Mouse (Mus musculus) intestine, postnatal 0 days (tissue): ENCODE measurements around the gene Papss2. TPM values are rescaled to one million over a fixed set of nuclear protein-coding genes. Genes with fewer than 3 reads are reported as not detected.

Source experiments
- ATAC-seq: fragments of 200-750 bp; cut with Nextera tagmentation; 2 replicates; pipeline ENCODE4 v1.8.0; 2017; ENCODE audit warnings: mild to moderate bottlenecking, moderate TSS enrichment, moderate library complexity
- H3K27ac ChIP-seq: fragments of 300-500 bp; sonication (generic); 2 replicates; pipeline ENCODE4 v1.5.1; 2014; ENCODE audit warnings: mild to moderate bottlenecking, low read depth, low read length, moderate library complexity
- H3K27me3 ChIP-seq: fragments of 300-500 bp; sonication (generic); replicated peaks from 2 replicates; pipeline ENCODE4 v1.6.1; 2014; ENCODE audit warnings: low read length, mixed read lengths; ENCODE audit not compliant: control insufficient read depth, insufficient read depth
- H3K36me3 ChIP-seq: fragments of 300-500 bp; sonication (generic); 2 replicates; pipeline ENCODE4 v1.6.1; 2014; ENCODE audit warnings: mild to moderate bottlenecking, moderate library complexity; ENCODE audit not compliant: control insufficient read depth, insufficient read depth
- H3K4me1 ChIP-seq: fragments of 300-500 bp; sonication (generic); replicated peaks from 2 replicates; pipeline ENCODE4 v1.6.1; 2014; ENCODE audit warnings: antibody characterized with exemption, low read length, mixed read lengths; ENCODE audit not compliant: control insufficient read depth, insufficient read depth
- H3K4me2 ChIP-seq: fragments of 300-500 bp; sonication (generic); replicated peaks from 2 replicates; pipeline ENCODE4 v1.6.1; 2014; ENCODE audit warnings: low read depth, mild to moderate bottlenecking, moderate library complexity
- H3K4me3 ChIP-seq: fragments of 300-500 bp; sonication (generic); 2 replicates; pipeline ENCODE4 v1.5.1; 2014; ENCODE audit warnings: low read depth, low read length
- H3K9ac ChIP-seq: fragments of 300-500 bp; sonication (generic); 2 replicates; pipeline ENCODE4 v1.6.1; 2014; ENCODE audit warnings: mild to moderate bottlenecking, low read depth, low read length
- H3K9me3 ChIP-seq: fragments of 300-500 bp; sonication (generic); 2 replicates; pipeline ENCODE4 v1.6.1; 2016; ENCODE audit warnings: mixed run types; ENCODE audit not compliant: control insufficient read depth
- CTCF ChIP-seq: sonication (generic); IDR thresholded peaks from 2 replicates; pipeline ENCODE4 v1.5.1; 2016; ENCODE audit warnings: low read depth, mild to moderate bottlenecking, control low read depth, antibody characterized with exemption, moderate library complexity
- WGBS: fragments of 180-500 bp; shearing (Covaris S2); extraction: QIAGEN DNeasy Blood & Tissue Kit; methylation state at CpG from one replicate; pipeline ENCODE4 v1.1.7; 2014; 5-methylcytosine and 5-hydroxymethylcytosine counted together
- polyA plus RNA-seq: library from polyadenylated mRNA; unstranded; fragments of >200 nt; fragmentation: Nextera tagmentation; extraction: Ambion mirVana; gene quantifications from 2 replicates; pipeline ENCODE4 v1.2.1, GENCODE M21; 2015

The Papss2 gene
- 27.6 and 34.7 TPM in 2 replicates for polyA plus RNA-seq

- Histone ChIP-seq H3K27ac (no peak within 1 kb of the TSS), H3K4me3 (peak within 1 kb of the TSS; percentile 72), H3K4me2 (peak within 1 kb of the TSS; percentile 88), H3K9me3 (no peaks in the 10 kb centered on the region), H3K36me3 (no peaks in the 10 kb centered on the region), H3K4me1 (no peaks in the 10 kb centered on the region), H3K9ac (peak within 1 kb of the TSS; percentile 72), H3K27me3 (no peaks in the 10 kb centered on the region)
- no peak for TF ChIP-seq CTCF
- under 1% methylated on average over 51 of the region's 64 CpGs for WGBS
- ATAC-seq, result peak; percentile 83
These were observed at the start of gene Papss2 for GRCm38 (mm10) chr19:32595506-32596286. TSS of gene Papss2 (plus strand) at chr19:32595790.

- WGBS, result 33% methylated on average over 3 of the region's 3 CpGs
- H3K9ac ChIP-seq, result no peak overlapping the region
- no peak for TF ChIP-seq CTCF
- H3K4me3 ChIP-seq, result no peak overlapping the region
- H3K4me2 ChIP-seq, result no peak overlapping the region
- H3K9me3 ChIP-seq, result no peaks in the 10 kb centered on the region
- H3K27me3 ChIP-seq, result no peaks in the 10 kb centered on the region
- peak; percentile 88 for ATAC-seq
- no peaks in the 10 kb centered on the region for H3K4me1 ChIP-seq
- no peaks in the 10 kb centered on the region for H3K36me3 ChIP-seq
- no peak overlapping the region for H3K27ac ChIP-seq
These were observed 48.2 kb upstream of the Papss2 start for GRCm38 (mm10) chr19:32547396-32547795.

- Histone ChIP-seq H3K4me3 (no peak overlapping the region), H3K4me1 (no peaks in the 10 kb centered on the region), H3K27me3 (no peaks in the 10 kb centered on the region), H3K36me3 (no peaks in the 10 kb centered on the region), H3K4me2 (no peak overlapping the region), H3K9me3 (no peaks in the 10 kb centered on the region), H3K27ac (no peak overlapping the region), H3K9ac (no peak overlapping the region)
- no peak for TF ChIP-seq CTCF
- WGBS, result 91% methylated on average over 15 of the region's 15 CpGs
- ATAC-seq, result no peak
These were observed 47.4 kb upstream of the Papss2 start for GRCm38 (mm10) chr19:32548202-32548601.

- ATAC-seq, result no peak
- Histone ChIP-seq H3K27me3 (no peaks in the 10 kb centered on the region), H3K4me3 (no peak overlapping the region), H3K4me2 (no peak overlapping the region), H3K27ac (no peak overlapping the region), H3K4me1 (no peaks in the 10 kb centered on the region), H3K9ac (no peak overlapping the region), H3K9me3 (no peaks in the 10 kb centered on the region), H3K36me3 (no peaks in the 10 kb centered on the region)
- WGBS, result 35% methylated on average over 5 of the region's 5 CpGs
- no peak for TF ChIP-seq CTCF
These were observed 45.1 kb upstream of the Papss2 start for GRCm38 (mm10) chr19:32550446-32550845.

- Histone ChIP-seq H3K4me3 (no peak overlapping the region), H3K4me2 (no peak overlapping the region), H3K27me3 (no peaks in the 10 kb centered on the region), H3K36me3 (no peaks in the 10 kb centered on the region), H3K27ac (no peak overlapping the region), H3K4me1 (no peaks in the 10 kb centered on the region), H3K9me3 (no peaks in the 10 kb centered on the region), H3K9ac (no peak overlapping the region)
- no peak for TF ChIP-seq CTCF
- peak; percentile 31; the same call in 1 of the 2 replicates for ATAC-seq
- WGBS, result 42% methylated on average over 3 of the region's 3 CpGs
These were observed 44.1 kb upstream of the Papss2 start for GRCm38 (mm10) chr19:32551442-32551841.

GRCm38 (mm10) chr19:32552106-32552505 is 43.5 kb upstream of the Papss2 start:
- H3K27ac ChIP-seq, result no peak overlapping the region
- no peak for ATAC-seq
- TF ChIP-seq CTCF, result no peak

More at GRCm38 (mm10) chr19:32552106-32552505, 43.5 kb upstream of the Papss2 start:
- Histone ChIP-seq H3K4me3 (no peak overlapping the region), H3K27me3 (no peaks in the 10 kb centered on the region), H3K4me1 (no peaks in the 10 kb centered on the region), H3K4me2 (no peak overlapping the region), H3K9ac (no peak overlapping the region), H3K9me3 (no peaks in the 10 kb centered on the region), H3K36me3 (no peaks in the 10 kb centered on the region)
- 47% methylated on average over 1 of the region's 1 CpGs for WGBS
